Mouse (Mus musculus): ENCODE results near the gene Ess2.

- no peak for TF ChIP-seq POLR2A (IDR thresholded peaks at IDR 0.05; ENCODE audit: extremely low read depth, insufficient read depth, low read length)
- no peak for TF ChIP-seq CTCF (IDR thresholded peaks at IDR 0.05; ENCODE audit: low read depth, low read length)
These were observed 27.0 kb downstream of the Ess2 start for GRCm38 (mm10) chr16:17884116-17884515.

Data from liver, adult 2 months (tissue).